Mouse (Mus musculus): Measurements from ENCODE around the gene S100a2.

S100a2 gene

GRCm38 (mm10) chr3:90621552-90621951 lies 31.5 kb downstream of the S100a2 start:
- no peak for DNase-seq

DNA sequence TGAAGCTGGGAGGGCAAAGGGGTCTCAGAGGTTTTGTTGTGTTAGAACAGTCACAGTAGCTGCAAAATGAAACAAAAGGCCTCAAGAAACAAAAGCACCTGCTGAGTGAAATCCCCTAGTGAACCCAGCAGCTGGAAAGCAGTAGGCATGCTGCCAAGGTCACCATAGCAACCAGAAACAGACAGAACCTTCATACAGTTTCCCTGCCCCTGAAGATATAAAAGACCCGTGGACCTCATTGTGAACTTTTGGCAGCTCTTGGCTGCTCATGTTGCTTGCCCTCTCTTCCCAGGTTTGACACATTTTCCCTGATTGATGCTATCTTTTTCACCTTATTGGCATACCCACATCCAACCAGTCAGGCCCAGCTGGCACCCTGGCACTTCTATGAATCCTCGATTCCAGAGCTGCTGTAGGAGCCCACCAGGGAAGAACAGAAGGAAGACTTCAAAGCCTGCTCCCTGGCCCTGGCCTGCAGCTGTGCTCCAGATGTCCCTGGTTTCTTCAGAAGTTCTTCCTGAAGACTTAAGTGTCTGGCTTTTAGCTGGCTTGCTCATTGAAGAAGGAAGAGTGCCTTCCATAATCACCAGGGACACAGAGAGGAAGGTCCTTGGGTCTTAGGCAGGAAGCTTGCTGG lies 33.5 kb downstream of the S100a2 start:
- peak; percentile 72 to 82 for DNase-seq

DNA sequence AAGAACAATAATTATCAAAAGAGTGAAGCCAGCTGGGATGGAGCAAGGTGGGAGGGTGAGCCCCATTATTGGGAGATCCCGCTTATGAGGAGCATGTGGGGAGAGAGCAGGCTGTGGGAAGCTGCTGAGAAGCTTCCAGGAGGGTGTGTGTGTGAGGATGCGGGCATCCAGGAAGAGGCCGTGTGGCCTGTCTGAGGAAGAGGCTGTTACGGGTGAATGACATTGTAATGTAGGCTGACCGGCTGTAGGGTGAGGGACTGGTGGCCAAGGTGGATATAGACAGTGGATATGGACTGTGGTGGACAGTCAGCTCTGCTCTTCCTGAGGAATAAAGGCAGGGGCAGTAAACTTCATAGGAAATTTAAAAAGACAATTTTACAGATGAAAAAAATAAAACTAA lies 35.4 kb downstream of the S100a2 start:
- DNase-seq = no peak

- no peak for DNase-seq
These were observed 36.4 kb downstream of the S100a2 start for GRCm38 (mm10) chr3:90626266-90627021.

DNA sequence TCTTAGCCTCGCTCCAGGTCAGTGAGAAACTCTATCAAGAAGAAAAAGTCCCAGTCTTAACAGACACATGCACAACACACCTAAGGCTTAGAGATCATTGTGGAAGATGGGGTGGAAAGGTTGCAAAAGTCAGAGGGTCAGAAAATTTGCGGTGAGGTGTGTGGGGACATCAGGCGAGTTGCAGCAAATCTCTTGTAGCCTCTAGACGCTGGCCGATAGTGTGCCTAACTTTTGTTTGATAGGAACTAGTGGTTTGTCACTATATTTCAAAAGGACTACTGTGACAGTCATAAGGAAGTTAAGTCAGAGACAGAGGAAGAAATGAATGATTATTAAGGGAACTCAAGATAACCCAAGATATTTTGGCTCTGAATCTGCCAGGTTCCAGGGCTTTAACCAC lies 37.3 kb downstream of the S100a2 start:
- no peak for DNase-seq

DNA sequence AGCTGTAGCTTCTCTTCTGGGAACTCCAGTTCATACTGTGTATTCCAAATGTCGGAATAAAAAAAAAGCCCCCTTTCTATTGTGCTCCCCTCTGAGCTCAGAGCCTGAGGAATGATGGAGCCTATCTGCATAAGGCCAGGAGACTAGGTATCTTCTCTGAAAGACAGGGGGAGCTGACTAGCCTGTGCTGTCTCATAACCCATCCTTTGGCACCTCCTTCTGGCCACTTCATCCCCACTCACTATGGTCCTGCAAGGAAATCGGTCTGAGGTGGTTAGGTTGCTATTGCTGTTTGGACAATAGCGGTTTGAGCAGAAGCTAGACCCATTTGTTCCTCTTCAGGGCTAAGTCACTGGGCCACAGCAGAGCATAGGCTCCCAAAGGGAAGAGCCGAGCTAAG lies 37.8 kb downstream of the S100a2 start:
- DNase-seq = peak in 1 of 2 experiments; percentile 49

DNA sequence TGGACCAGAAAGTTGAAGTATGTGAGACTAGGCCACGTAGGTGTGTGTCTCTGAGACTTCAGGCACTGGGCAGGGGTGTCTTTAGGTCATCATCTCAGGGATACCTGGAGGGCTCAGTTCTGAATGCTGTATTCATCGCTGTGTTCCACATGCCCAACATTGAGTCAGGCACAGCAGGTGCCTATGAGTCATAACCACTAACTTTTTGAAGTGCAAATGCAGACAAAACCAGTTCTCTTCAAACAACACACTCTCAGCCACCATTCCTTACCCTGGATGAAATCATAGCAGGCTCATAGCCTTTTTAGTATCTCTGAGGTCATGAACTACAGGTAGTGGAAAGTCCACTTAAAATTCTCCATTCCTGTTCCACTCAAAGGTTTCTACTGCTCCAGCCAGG lies 39.3 kb downstream of the S100a2 start:
- DNase-seq = peak in 1 of 2 experiments; percentile 26

GRCm38 (mm10) chr3:90631984-90632383 lies 41.9 kb downstream of the S100a2 start:
- DNase-seq = no peak

GRCm38 (mm10) chr3:90638511-90639275 lies 48.6 kb downstream of the S100a2 start:
- DNase-seq = no peak

DNA sequence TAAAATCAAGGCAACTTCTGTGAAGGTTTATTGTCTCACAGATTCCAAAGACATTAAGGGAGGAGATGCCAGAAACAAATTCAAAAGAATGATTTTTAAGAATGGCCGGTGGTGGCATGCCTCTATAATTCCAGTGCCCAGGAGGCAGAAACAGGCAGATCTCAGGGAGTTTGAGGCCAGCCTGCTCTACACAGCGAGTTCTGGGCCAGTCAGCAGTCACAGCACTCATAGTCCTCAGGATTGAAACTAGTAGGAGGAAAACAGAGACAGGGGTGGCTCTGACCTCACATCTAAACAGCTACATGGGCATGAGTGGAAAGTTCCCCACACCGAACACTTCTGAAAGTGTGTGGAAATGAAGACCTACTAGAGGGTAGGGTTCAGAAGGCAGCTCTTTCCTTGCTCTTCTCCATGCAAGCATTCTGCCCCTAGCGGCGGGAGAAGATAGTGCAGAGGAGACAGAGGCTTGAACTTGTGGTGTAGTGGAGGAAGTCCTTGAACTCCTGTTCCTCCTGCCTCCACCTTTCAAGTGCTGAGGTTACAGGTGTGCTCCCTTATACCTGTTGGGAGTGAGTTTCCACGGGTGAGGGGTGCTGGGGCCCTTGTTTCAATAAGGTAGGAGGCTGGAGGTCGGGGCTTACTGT lies 49.6 kb downstream of the S100a2 start:
- DNase-seq = peak in 1 of 2 experiments; percentile 20

DNA sequence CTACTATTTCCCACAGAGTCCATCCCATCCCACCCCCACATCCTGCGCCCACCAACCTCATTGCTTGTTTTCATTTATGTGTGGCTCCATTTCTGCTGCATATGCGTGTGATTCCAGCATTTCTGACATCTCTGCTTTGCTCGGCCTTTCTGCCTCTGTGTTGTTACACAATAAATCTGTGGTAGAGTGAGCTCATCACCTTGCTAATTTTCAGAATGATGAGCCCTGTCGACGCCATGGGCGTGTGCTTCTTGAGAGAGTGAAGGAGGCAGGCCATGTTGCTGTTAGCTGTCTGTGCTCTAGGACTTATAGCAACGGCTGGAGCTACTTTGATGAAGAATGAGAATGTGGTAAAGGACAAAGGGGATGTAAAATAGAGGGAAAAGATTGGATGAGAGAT lies 50.9 kb downstream of the S100a2 start:
- DNase-seq = no peak

Measured in lung, adult 18-20 months (tissue).